Mouse (Mus musculus): ENCODE data around the gene Prok1. TPM values are rescaled to one million over a fixed set of nuclear protein-coding genes. Genes with fewer than 3 reads are reported as not detected.

Gene Prok1
- polyA plus RNA-seq, 2 experiments, result 0.19 to 0.72 TPM

GRCm38 (mm10) chr3:107218572-107218971 lies 20.9 kb downstream of the Prok1 start:
- no peak overlapping the region for H3K9ac ChIP-seq (ENCODE audit: low read depth, low read length, severe bottlenecking)
- no peaks in the 10 kb centered on the region for H3K9me3 ChIP-seq (ENCODE audit: control insufficient read depth, low read length)
- H3K27ac ChIP-seq (replicated peaks; ENCODE audit: low read depth, low read length), result no peak overlapping the region
- ATAC-seq (ENCODE audit: low FRiP score, low read depth), result no peak
- DNase-seq (ENCODE audit: low spot score), result no peak
- H3K36me3 ChIP-seq (ENCODE audit: control insufficient read depth, insufficient read depth, low read length), result no peaks in the 10 kb centered on the region
- no peak overlapping the region for H3K4me3 ChIP-seq (replicated peaks; ENCODE audit: low read length)
- H3K4me1 ChIP-seq (ENCODE audit: control insufficient read depth, insufficient read depth, low read length), result no peaks in the 10 kb centered on the region
- no peak for TF ChIP-seq POLR2A (IDR thresholded peaks at IDR 0.05; ENCODE audit: borderline replicate concordance, extremely low read depth, insufficient read depth, insufficient read length)
- H3K4me2 ChIP-seq (replicated peaks; ENCODE audit: low read depth, low read length, severe bottlenecking), result no peak overlapping the region
- H3K27me3 ChIP-seq (ENCODE audit: control insufficient read depth, insufficient read depth, low read length), result no peaks in the 10 kb centered on the region
- 89% methylated on average over 7 of the region's 7 CpGs for WGBS

- H3K27ac ChIP-seq (replicated peaks; ENCODE audit: low read depth, low read length), result no peak overlapping the region
- 88% methylated on average over 3 of the region's 3 CpGs for WGBS
- no peak for TF ChIP-seq POLR2A (IDR thresholded peaks at IDR 0.05; ENCODE audit: borderline replicate concordance, extremely low read depth, insufficient read depth, insufficient read length)
- H3K4me1 ChIP-seq (ENCODE audit: control insufficient read depth, insufficient read depth, low read length), result no peaks in the 10 kb centered on the region
- H3K4me2 ChIP-seq (replicated peaks; ENCODE audit: low read depth, low read length, severe bottlenecking), result no peak overlapping the region
- DNase-seq (ENCODE audit: low spot score) (no peak), ATAC-seq (ENCODE audit: low FRiP score, low read depth) (no peak)
- no peak overlapping the region for H3K9ac ChIP-seq (ENCODE audit: low read depth, low read length, severe bottlenecking)
- no peaks in the 10 kb centered on the region for H3K9me3 ChIP-seq (ENCODE audit: control insufficient read depth, low read length)
- no peak overlapping the region for H3K4me3 ChIP-seq (replicated peaks; ENCODE audit: low read length)
- no peaks in the 10 kb centered on the region for H3K36me3 ChIP-seq (ENCODE audit: control insufficient read depth, insufficient read depth, low read length)
- H3K27me3 ChIP-seq (ENCODE audit: control insufficient read depth, insufficient read depth, low read length), result no peaks in the 10 kb centered on the region
These were observed 22.4 kb downstream of the Prok1 start for GRCm38 (mm10) chr3:107217101-107217480.

- WGBS, result 60% methylated on average over 8 of the region's 8 CpGs
- Histone ChIP-seq H3K36me3 (ENCODE audit: control insufficient read depth, insufficient read depth, low read length) (no peaks in the 10 kb centered on the region), H3K4me1 (ENCODE audit: control insufficient read depth, insufficient read depth, low read length) (no peaks in the 10 kb centered on the region), H3K9me3 (ENCODE audit: control insufficient read depth, low read length) (no peaks in the 10 kb centered on the region), H3K27ac (replicated peaks; ENCODE audit: low read depth, low read length) (no peak overlapping the region), H3K4me2 (replicated peaks; ENCODE audit: low read depth, low read length, severe bottlenecking) (no peak overlapping the region), H3K9ac (ENCODE audit: low read depth, low read length, severe bottlenecking) (no peak overlapping the region), H3K27me3 (ENCODE audit: control insufficient read depth, insufficient read depth, low read length) (no peaks in the 10 kb centered on the region), H3K4me3 (replicated peaks; ENCODE audit: low read length) (no peak overlapping the region)
- DNase-seq (ENCODE audit: low spot score) (no peak), ATAC-seq (ENCODE audit: low FRiP score, low read depth) (no peak)
- no peak for TF ChIP-seq POLR2A (IDR thresholded peaks at IDR 0.05; ENCODE audit: borderline replicate concordance, extremely low read depth, insufficient read depth, insufficient read length)
These were observed 23.0 kb downstream of the Prok1 start for GRCm38 (mm10) chr3:107216400-107217100.

GRCm38 (mm10) chr3:107214606-107215005 lies 24.9 kb downstream of the Prok1 start:
- Histone ChIP-seq H3K27ac (replicated peaks; ENCODE audit: low read depth, low read length) (no peak overlapping the region), H3K9ac (ENCODE audit: low read depth, low read length, severe bottlenecking) (no peak overlapping the region), H3K4me2 (replicated peaks; ENCODE audit: low read depth, low read length, severe bottlenecking) (no peak overlapping the region), H3K9me3 (ENCODE audit: control insufficient read depth, low read length) (no peaks in the 10 kb centered on the region), H3K4me3 (replicated peaks; ENCODE audit: low read length) (no peak overlapping the region), H3K4me1 (ENCODE audit: control insufficient read depth, insufficient read depth, low read length) (no peaks in the 10 kb centered on the region), H3K36me3 (ENCODE audit: control insufficient read depth, insufficient read depth, low read length) (no peaks in the 10 kb centered on the region), H3K27me3 (ENCODE audit: control insufficient read depth, insufficient read depth, low read length) (no peaks in the 10 kb centered on the region)
- no peak for TF ChIP-seq POLR2A (IDR thresholded peaks at IDR 0.05; ENCODE audit: borderline replicate concordance, extremely low read depth, insufficient read depth, insufficient read length)
- DNase-seq (ENCODE audit: low spot score) (no peak), ATAC-seq (ENCODE audit: low FRiP score, low read depth) (no peak)
- WGBS, result 72% methylated on average over 5 of the region's 5 CpGs

- ATAC-seq (ENCODE audit: low FRiP score, low read depth), result no peak
- 59% methylated on average over 7 of the region's 7 CpGs for WGBS
- H3K4me1 ChIP-seq (ENCODE audit: control insufficient read depth, insufficient read depth, low read length), result no peaks in the 10 kb centered on the region
- no peaks in the 10 kb centered on the region for H3K27me3 ChIP-seq (ENCODE audit: control insufficient read depth, insufficient read depth, low read length)
- H3K9me3 ChIP-seq (ENCODE audit: control insufficient read depth, low read length), result no peaks in the 10 kb centered on the region
- H3K4me3 ChIP-seq (replicated peaks; ENCODE audit: low read length), result no peak overlapping the region
- no peak overlapping the region for H3K27ac ChIP-seq (replicated peaks; ENCODE audit: low read depth, low read length)
- TF ChIP-seq POLR2A (IDR thresholded peaks at IDR 0.05; ENCODE audit: borderline replicate concordance, extremely low read depth, insufficient read depth, insufficient read length), result no peak
- H3K36me3 ChIP-seq (ENCODE audit: control insufficient read depth, insufficient read depth, low read length), result no peaks in the 10 kb centered on the region
- no peak for DNase-seq (ENCODE audit: low spot score)
- H3K4me2 ChIP-seq (replicated peaks; ENCODE audit: low read depth, low read length, severe bottlenecking), result no peak overlapping the region
- no peak overlapping the region for H3K9ac ChIP-seq (ENCODE audit: low read depth, low read length, severe bottlenecking)
These were observed 31.8 kb downstream of the Prok1 start for GRCm38 (mm10) chr3:107207625-107208253.
